Mouse (Mus musculus): ENCODE measurements around the gene Snap23. TPM values are rescaled to one million over a fixed set of nuclear protein-coding genes. Genes with fewer than 3 reads are reported as not detected.
A peak's percentile ranks its signal among the peaks of the same experiment; 100 is the strongest.

Snap23 gene
- polyA plus RNA-seq, 1 experiment from 2014 or later: 40.0 TPM

DNA sequence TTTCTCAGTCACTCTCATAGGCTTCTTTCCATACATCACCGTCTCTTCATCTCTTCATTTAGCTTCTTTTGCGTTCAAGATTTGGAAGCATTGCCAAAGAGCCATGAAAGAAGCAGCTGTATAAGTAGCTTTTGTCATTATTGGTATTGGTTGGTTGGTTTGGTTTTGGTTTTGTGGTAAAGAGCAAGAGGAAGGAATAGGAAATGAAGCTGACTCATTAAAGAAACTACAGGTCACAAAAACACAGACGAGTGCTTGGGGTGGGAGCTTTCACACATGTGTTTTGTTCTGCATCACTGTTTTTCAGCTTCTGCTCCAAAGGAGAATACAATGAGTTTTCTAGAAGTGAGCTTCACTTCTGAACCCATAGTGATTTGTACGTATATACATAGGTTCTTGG lies 32.0 kb downstream of the Snap23 start:
- Histone ChIP-seq H3K27me3 (replicated peaks; ENCODE audit: insufficient read depth, low read length) (no peaks in the 10 kb centered on the region), H3K4me1 (ENCODE audit: insufficient read depth, low read depth, low read length) (no peaks in the 10 kb centered on the region), H3K27ac (ENCODE audit: low read length) (no peak overlapping the region), H3K36me3 (ENCODE audit: insufficient read depth, low read length) (peaks cover 34% of the 10 kb centered on the region; the same call in 1 of the 2 replicates), H3K4me2 (replicated peaks; ENCODE audit: low read depth, low read length) (no peak overlapping the region), H3K9ac (replicated peaks; ENCODE audit: low read depth) (no peak overlapping the region), H3K9me3 (ENCODE audit: low read length) (no peaks in the 10 kb centered on the region), H3K4me3 (ENCODE audit: low read depth, low read length) (no peak overlapping the region)
- DNase-seq (ENCODE audit: low spot score): no peak
- WGBS: 85% methylated on average over 4 of the region's 4 CpGs
- TF ChIP-seq EP300 (IDR thresholded peaks at IDR 0.05): no peak
- TF ChIP-seq CTCF (IDR thresholded peaks at IDR 0.05): no peak
- ATAC-seq: no peak

- no peak for TF ChIP-seq EP300 (IDR thresholded peaks at IDR 0.05)
- TF ChIP-seq CTCF (IDR thresholded peaks at IDR 0.05): peak; percentile 58
- 86% methylated on average over 6 of the region's 6 CpGs for WGBS
- H3K27me3 ChIP-seq (replicated peaks; ENCODE audit: insufficient read depth, low read length): no peaks in the 10 kb centered on the region
- no peak overlapping the region for H3K4me3 ChIP-seq (ENCODE audit: low read depth, low read length)
- no peak overlapping the region for H3K9ac ChIP-seq (replicated peaks; ENCODE audit: low read depth)
- no peaks in the 10 kb centered on the region for H3K9me3 ChIP-seq (ENCODE audit: low read length)
- H3K36me3 ChIP-seq (ENCODE audit: insufficient read depth, low read length): 0 out of 2 replicates have a peak, but pooled peaks cover 8% of the 10 kb centered on the region
- H3K4me2 ChIP-seq (replicated peaks; ENCODE audit: low read depth, low read length): no peak overlapping the region
- no peak overlapping the region for H3K27ac ChIP-seq (ENCODE audit: low read length)
- ATAC-seq (no peak), DNase-seq (ENCODE audit: low spot score) (peak; percentile 27)
- peaks cover 3% of the 10 kb centered on the region; the same call in 1 of the 2 replicates for H3K4me1 ChIP-seq (ENCODE audit: insufficient read depth, low read depth, low read length)
Measured at GRCm38 (mm10) chr2:120606021-120606690, 38.7 kb downstream of the Snap23 start.

- TF ChIP-seq EP300 (IDR thresholded peaks at IDR 0.05): no peak
- peak; percentile 45 for TF ChIP-seq CTCF (IDR thresholded peaks at IDR 0.05)
- DNase-seq (ENCODE audit: low spot score) (peak; percentile 96), ATAC-seq (peak; percentile 98)
- peak within 1 kb of the TSS; percentile 79 for H3K4me3 ChIP-seq (ENCODE audit: low read depth, low read length)
- no peaks in the 10 kb centered on the region for H3K9me3 ChIP-seq (ENCODE audit: low read length)
- H3K36me3 ChIP-seq (ENCODE audit: insufficient read depth, low read length): peaks cover 9% of the 10 kb centered on the region; the same call in 1 of the 2 replicates
- peak within 1 kb of the TSS; percentile 58 for H3K4me2 ChIP-seq (replicated peaks; ENCODE audit: low read depth, low read length)
- peak within 1 kb of the TSS; percentile 93 for H3K27ac ChIP-seq (ENCODE audit: low read length)
- no peaks in the 10 kb centered on the region for H3K27me3 ChIP-seq (replicated peaks; ENCODE audit: insufficient read depth, low read length)
- peak within 1 kb of the TSS; percentile 65 for H3K9ac ChIP-seq (replicated peaks; ENCODE audit: low read depth)
- 1% methylated on average over 52 of the region's 52 CpGs for WGBS
- H3K4me1 ChIP-seq (ENCODE audit: insufficient read depth, low read depth, low read length): peaks cover 3% of the 10 kb centered on the region; the same call in 1 of the 2 replicates
Measured at GRCm38 (mm10) chr2:120608830-120609723, 41.6 kb downstream of the Snap23 start, which contains the start of the genes Haus2 and Lrrc57. Gene Haus2 (plus strand): TSS chr2:120609383. Gene Lrrc57 (minus strand): TSS chr2:120609520.

DNA sequence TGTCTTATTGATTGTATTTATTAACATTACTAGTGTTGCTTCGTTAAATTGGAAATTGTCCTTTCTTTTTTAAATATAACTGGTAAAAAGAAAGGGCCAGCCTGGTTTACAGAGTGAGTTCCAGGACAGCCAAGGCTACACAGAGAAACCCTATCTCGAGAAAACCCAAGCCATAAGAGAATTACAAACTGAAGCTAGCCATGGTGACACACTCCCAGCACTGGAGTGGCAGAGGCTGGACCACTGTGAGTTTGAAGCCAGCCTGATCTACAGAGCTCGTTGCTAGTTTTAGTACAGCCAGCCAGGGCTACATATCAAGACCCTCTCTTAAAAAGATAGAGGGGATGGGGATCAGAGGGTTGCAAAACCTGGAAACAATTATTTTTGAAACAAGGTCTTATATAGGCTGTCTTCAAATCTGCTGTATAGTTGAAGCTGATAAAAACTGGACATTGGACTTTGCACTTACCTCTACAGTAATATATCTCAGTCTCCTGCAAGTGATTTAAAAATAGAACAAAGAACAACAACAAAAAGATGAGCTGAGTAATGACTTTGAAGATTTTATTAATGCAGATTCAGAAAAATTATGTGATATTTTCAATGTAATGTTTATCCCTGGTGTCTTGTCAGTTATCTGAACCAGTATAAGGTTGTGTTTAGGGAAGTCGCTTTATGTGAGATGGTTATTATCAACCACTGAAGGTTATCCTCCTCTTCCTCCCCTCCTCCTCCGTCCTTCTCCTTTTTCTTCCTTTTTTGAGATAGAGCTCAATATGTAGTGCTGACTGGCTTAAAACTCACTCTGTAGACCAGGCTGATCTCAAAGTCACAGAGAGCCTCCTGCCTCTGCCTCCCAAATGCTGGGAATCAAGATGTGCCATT lies 49.0 kb downstream of the Snap23 start:
- no peaks in the 10 kb centered on the region for H3K4me1 ChIP-seq (ENCODE audit: insufficient read depth, low read depth, low read length)
- H3K36me3 ChIP-seq (ENCODE audit: insufficient read depth, low read length): peaks cover 20% of the 10 kb centered on the region; the same call in 1 of the 2 replicates
- H3K9ac ChIP-seq (replicated peaks; ENCODE audit: low read depth): no peak overlapping the region
- TF ChIP-seq CTCF (IDR thresholded peaks at IDR 0.05) (no peak), EP300 (IDR thresholded peaks at IDR 0.05) (no peak)
- DNase-seq (ENCODE audit: low spot score) (no peak), ATAC-seq (no peak)
- no peaks in the 10 kb centered on the region for H3K27me3 ChIP-seq (replicated peaks; ENCODE audit: insufficient read depth, low read length)
- no peak overlapping the region for H3K4me2 ChIP-seq (replicated peaks; ENCODE audit: low read depth, low read length)
- H3K9me3 ChIP-seq (ENCODE audit: low read length): no peaks in the 10 kb centered on the region
- H3K4me3 ChIP-seq (ENCODE audit: low read depth, low read length): no peak overlapping the region
- no peak overlapping the region for H3K27ac ChIP-seq (ENCODE audit: low read length)
- 91% methylated on average over 5 of the region's 5 CpGs for WGBS

GRCm38 (mm10) chr2:120619538-120619937 lies 52.1 kb downstream of the Snap23 start:
- Histone ChIP-seq H3K9ac (replicated peaks; ENCODE audit: low read depth) (no peak overlapping the region), H3K4me2 (replicated peaks; ENCODE audit: low read depth, low read length) (no peak overlapping the region), H3K27me3 (replicated peaks; ENCODE audit: insufficient read depth, low read length) (no peaks in the 10 kb centered on the region), H3K36me3 (ENCODE audit: insufficient read depth, low read length) (peaks cover 16% of the 10 kb centered on the region; the same call in 1 of the 2 replicates), H3K9me3 (ENCODE audit: low read length) (no peaks in the 10 kb centered on the region), H3K4me1 (ENCODE audit: insufficient read depth, low read depth, low read length) (no peaks in the 10 kb centered on the region), H3K27ac (ENCODE audit: low read length) (no peak overlapping the region), H3K4me3 (ENCODE audit: low read depth, low read length) (no peak overlapping the region)
- ATAC-seq: no peak
- DNase-seq (ENCODE audit: low spot score): no peak
- WGBS: 100% methylated on average over 1 of the region's 1 CpGs
- no peak for TF ChIP-seq EP300 (IDR thresholded peaks at IDR 0.05)
- TF ChIP-seq CTCF (IDR thresholded peaks at IDR 0.05): peak; percentile 52
